Mouse (Mus musculus) megakaryocyte, embryonic 14.5 days (primary cell): ENCODE results near the gene Nek11.

Source experiments
- FLI1 ChIP-seq: IDR thresholded peaks from 2 replicates; pipeline ENCODE4 v1.6.1; 2012; ENCODE audit warnings: low read length, inconsistent platforms, mixed read lengths
- GATA1 ChIP-seq: IDR thresholded peaks from 3 replicates; pipeline ENCODE4 v1.6.1; 2012; ENCODE audit warnings: mixed read lengths, low read length, inconsistent platforms, borderline replicate concordance

GRCm38 (mm10) chr9:105274286-105274685 lies 121.0 kb downstream of the Nek11 start:
- no peak for TF ChIP-seq GATA1
- no peak for TF ChIP-seq FLI1
